Mouse (Mus musculus) bone marrow macrophage, adult 2 months (primary cell): ENCODE results near the gene Csk. TPM values are rescaled to one million over a fixed set of nuclear protein-coding genes. Genes with fewer than 3 reads are reported as not detected.

Experiments
- H3K27ac ChIP-seq: 2 replicates; pipeline ENCODE4 v1.5.1; 2012; ENCODE audit warnings: low read depth, low read length; ENCODE audit not compliant: insufficient read depth
- H3K4me1 ChIP-seq: 2 replicates; pipeline ENCODE4 v1.6.1; 2012; ENCODE audit warnings: low read length; ENCODE audit not compliant: control insufficient read depth, insufficient read depth
- H3K4me3 ChIP-seq: 2 replicates; pipeline ENCODE4 v1.5.1; 2012; ENCODE audit warnings: mild to moderate bottlenecking, low read length, moderate library complexity; ENCODE audit not compliant: insufficient read depth
- CTCF ChIP-seq: IDR thresholded peaks from 2 replicates; pipeline ENCODE4 v1.5.1; 2012; ENCODE audit warnings: low read depth, mild to moderate bottlenecking, low read length, moderate library complexity
- POLR2A ChIP-seq: IDR thresholded peaks from 2 replicates; pipeline ENCODE4 v1.6.1; 2012; ENCODE audit warnings: mild to moderate bottlenecking, low read depth, low read length, borderline replicate concordance
- polyA plus RNA-seq: library from polyadenylated mRNA; stranded (reverse); fragments of >200 nt; gene quantifications from 2 replicates; pipeline ENCODE4 v1.2.4, GENCODE M21; 2012; ENCODE audit not compliant: missing spikeins, insufficient read depth, insufficient read length

Csk gene
- polyA plus RNA-seq, 1 experiment = 126 TPM

DNA sequence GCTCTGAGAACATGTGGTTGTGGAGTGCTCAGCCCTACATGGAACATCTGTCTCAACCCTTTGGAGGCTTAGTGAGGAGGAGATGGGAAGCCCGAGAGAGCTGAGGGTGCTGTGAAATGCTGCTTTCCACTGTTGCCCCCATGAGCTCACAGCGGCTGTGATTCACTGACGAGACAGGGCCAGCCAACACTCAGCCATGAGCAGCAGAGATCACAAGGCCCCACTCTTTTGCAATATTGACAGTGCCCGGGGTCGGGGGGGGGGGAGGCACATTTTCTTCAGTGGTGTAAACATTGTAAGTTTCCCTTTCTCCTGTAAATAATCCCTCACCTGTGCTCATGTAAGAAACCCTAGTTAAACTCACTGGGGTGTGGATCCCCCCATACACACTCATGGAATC is 18.1 kb upstream of the Csk start:
- TF ChIP-seq POLR2A (no peak), CTCF (no peak)
- no peaks in the 10 kb centered on the region for H3K4me1 ChIP-seq
- no peak overlapping the region for H3K4me3 ChIP-seq
- no peak overlapping the region for H3K27ac ChIP-seq

- no peak for TF ChIP-seq POLR2A
- TF ChIP-seq CTCF = no peak
- Histone ChIP-seq H3K4me1 (no peaks in the 10 kb centered on the region), H3K4me3 (no peak overlapping the region), H3K27ac (no peak overlapping the region)
These were observed 17.6 kb upstream of the Csk start for GRCm38 (mm10) chr9:57671037-57671436.

DNA sequence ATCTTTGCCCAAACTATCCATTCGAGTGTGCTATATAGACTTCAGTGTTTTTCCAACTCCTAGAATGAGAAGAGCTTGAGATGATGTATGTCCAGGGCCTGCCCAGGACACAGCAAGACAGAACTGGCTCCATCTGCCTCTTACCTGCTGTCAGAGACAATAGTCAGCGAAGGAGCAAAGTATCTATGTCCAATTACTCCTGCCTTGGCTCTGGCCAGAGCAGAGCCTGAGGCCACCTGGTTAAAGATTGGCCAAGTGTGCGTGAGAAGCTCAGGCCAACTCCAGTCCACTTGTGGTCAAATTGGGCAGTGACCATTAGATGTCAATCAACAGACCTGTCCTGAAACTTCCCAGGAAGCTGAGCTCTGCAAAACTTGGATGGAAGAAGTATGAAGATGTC is 16.1 kb upstream of the Csk start:
- Histone ChIP-seq H3K27ac (no peak overlapping the region), H3K4me1 (no peaks in the 10 kb centered on the region), H3K4me3 (no peak overlapping the region)
- no peak for TF ChIP-seq POLR2A

- TF ChIP-seq CTCF (no peak), POLR2A (no peak)
- Histone ChIP-seq H3K4me1 (no peaks in the 10 kb centered on the region), H3K4me3 (no peak overlapping the region), H3K27ac (no peak overlapping the region)
These were observed 14.8 kb upstream of the Csk start for GRCm38 (mm10) chr9:57668277-57668676.

- TF ChIP-seq POLR2A (no peak), CTCF (no peak)
- Histone ChIP-seq H3K27ac (no peak overlapping the region), H3K4me3 (no peak overlapping the region), H3K4me1 (no peaks in the 10 kb centered on the region)
These were observed 14.4 kb upstream of the Csk start for GRCm38 (mm10) chr9:57667817-57668216.

- Histone ChIP-seq H3K27ac (no peak overlapping the region), H3K4me1 (no peaks in the 10 kb centered on the region), H3K4me3 (no peak overlapping the region)
- TF ChIP-seq CTCF (no peak), POLR2A (no peak)
These were observed 13.7 kb upstream of the Csk start for GRCm38 (mm10) chr9:57667136-57667535.

DNA sequence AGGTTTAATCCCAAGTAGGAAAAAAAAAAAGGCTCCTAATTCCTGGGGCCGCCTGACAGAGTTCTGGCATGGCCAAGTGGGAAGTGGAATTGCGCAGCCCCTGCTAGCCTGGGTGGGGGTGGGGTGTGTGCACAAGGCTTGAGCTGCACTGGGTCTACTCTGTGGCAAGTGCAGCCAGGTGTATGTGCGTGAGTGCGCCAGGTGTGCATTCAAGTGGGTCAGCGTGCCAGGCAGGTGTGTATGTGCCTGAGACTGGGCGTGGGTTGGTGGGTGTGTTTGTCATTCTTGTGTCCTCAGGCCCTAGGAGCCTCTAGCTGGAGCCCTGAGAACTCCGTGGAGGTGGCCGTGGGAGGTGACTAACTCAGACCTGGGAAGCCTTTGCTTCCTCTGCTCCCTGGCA is 13.1 kb upstream of the Csk start:
- no peak for TF ChIP-seq POLR2A
- no peak for TF ChIP-seq CTCF
- Histone ChIP-seq H3K4me1 (no peaks in the 10 kb centered on the region), H3K4me3 (no peak overlapping the region), H3K27ac (no peak overlapping the region)

- H3K4me1 ChIP-seq = no peaks in the 10 kb centered on the region
- H3K4me3 ChIP-seq = no peak overlapping the region
- no peak overlapping the region for H3K27ac ChIP-seq
- TF ChIP-seq POLR2A = no peak
- TF ChIP-seq CTCF = no peak
These were observed 11.2 kb upstream of the Csk start for GRCm38 (mm10) chr9:57664616-57665015.

DNA sequence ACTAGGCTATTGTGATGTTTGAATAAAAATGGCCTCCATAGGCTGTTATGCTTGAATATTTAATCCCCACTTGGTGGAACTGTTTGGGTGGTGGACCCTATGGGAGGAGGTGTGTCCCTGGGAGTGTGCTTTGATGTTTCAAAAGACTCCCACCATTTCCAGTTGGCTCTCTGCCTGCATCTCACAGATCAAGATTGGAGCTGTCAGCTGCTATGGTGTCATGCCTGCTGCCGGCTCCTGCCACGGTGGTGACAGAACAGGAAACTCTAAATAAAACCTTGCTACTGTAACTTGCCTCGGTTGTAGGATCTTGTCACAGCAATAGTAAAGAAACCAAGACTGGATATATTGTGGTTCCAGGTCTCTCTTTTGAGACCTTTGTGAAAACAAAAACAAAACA is 8.1 kb upstream of the Csk start:
- no peak overlapping the region for H3K27ac ChIP-seq
- TF ChIP-seq CTCF (no peak), POLR2A (no peak)
- no peak overlapping the region for H3K4me3 ChIP-seq
- no peaks in the 10 kb centered on the region for H3K4me1 ChIP-seq

- Histone ChIP-seq H3K27ac (no peak overlapping the region), H3K4me3 (no peak overlapping the region), H3K4me1 (peaks cover 4% of the 10 kb centered on the region; the same call in 1 of the 2 replicates)
- TF ChIP-seq CTCF = no peak
- TF ChIP-seq POLR2A = no peak
These were observed 7.1 kb upstream of the Csk start for GRCm38 (mm10) chr9:57660501-57660900.

DNA sequence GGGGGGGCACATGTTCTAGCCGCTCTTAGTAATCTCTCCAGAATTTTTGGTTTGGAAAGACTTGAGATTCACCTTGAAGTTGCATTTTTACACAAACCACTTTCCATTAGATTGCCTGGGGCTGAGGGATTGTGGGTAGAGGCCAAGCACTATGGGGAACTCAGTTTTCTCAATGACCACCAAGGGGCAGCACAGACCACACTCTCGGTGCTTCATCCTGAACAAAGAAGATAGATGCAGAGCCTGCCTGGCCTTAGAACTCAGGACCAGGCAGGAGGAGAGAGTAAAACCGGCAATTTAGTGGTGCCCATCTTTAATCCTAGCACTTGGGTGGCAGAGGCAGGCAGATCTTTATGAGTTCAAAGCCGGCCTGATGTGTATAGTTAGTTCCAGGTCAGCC is 6.3 kb upstream of the Csk start:
- Histone ChIP-seq H3K4me1 (peaks cover 4% of the 10 kb centered on the region; the same call in 1 of the 2 replicates), H3K4me3 (no peak overlapping the region), H3K27ac (no peak overlapping the region)
- TF ChIP-seq CTCF (peak; percentile 55), POLR2A (no peak)
